9 mouse cellular contexts compared by ENCODE assay signal in genomic region chr4:149886298-149887271, GRCm38 (mm10).
DNase-seq lines count a peak whose midpoint lies in the region; ATAC-seq and TF ChIP-seq lines count a peak whose summit lies in the region.
"Had no signal": no experiment of that assay in that cellular context is flagged by ENCODE, and none has a peak within 500 bp of the region (broad histone marks: within the 10 kb centered on the region; RNA-seq: fewer than 3 reads in every experiment).

No protein-coding gene starts in this region.

- H3K9me3 ChIP-seq in kidney, embryonic 16.5 days (ENCODE audit: low read length) = no peaks in the 10 kb centered on the region

- 0 out of 2 replicates have a peak, but pooled peaks have one; percentile 10 for ATAC-seq in kidney, embryonic 16.5 days (ENCODE audit: low FRiP score, low TSS enrichment)
- ATAC-seq in megakaryocyte-erythroid progenitor cell, adult 5-6 weeks (replicated peaks; ENCODE audit: low FRiP score, low TSS enrichment, poor library complexity, severe bottlenecking) = no peak

- H3K9ac ChIP-seq in kidney, embryonic 16.5 days (replicated peaks; ENCODE audit: low read length) = no peak overlapping the region

- TF ChIP-seq CTCF in cerebellum, adult 2 months (IDR thresholded peaks at IDR 0.05; ENCODE audit: borderline replicate concordance, insufficient read depth, low read depth, low read length) = no peak

- H3K4me1 ChIP-seq in cerebellum, adult 2 months (ENCODE audit: control insufficient read depth, insufficient read depth, low read length) = 0 out of 2 replicates have a peak, but pooled peaks cover 3% of the 10 kb centered on the region
- H3K4me1 ChIP-seq in kidney, embryonic 16.5 days (ENCODE audit: insufficient read depth, low read length) = peaks cover 53% of the 10 kb centered on the region

- peak overlapping the region; percentile 7; the same call in 1 of the 2 replicates for H3K27ac ChIP-seq in cerebellum, adult 2 months (ENCODE audit: insufficient read depth, low read length)
- peak overlapping the region; percentile 25; the same call in 1 of the 2 replicates for H3K27ac ChIP-seq in kidney, embryonic 16.5 days (ENCODE audit: low read length)

- H3K36me3 ChIP-seq in kidney, embryonic 16.5 days (ENCODE audit: insufficient read depth, low read length) = no peaks in the 10 kb centered on the region

- H3K27me3 ChIP-seq in cerebellum, adult 2 months (ENCODE audit: control insufficient read depth, insufficient read depth, low read length) = no peaks in the 10 kb centered on the region
- H3K27me3 ChIP-seq in kidney, embryonic 16.5 days (ENCODE audit: insufficient read depth, low read length) = no peaks in the 10 kb centered on the region

- no peak overlapping the region for H3K4me2 ChIP-seq in kidney, embryonic 16.5 days (replicated peaks; ENCODE audit: low read depth, low read length)

- 65% methylated on average over 18 of the region's 18 CpGs for WGBS in cerebellum, adult 2 months
- WGBS in kidney, embryonic 16.5 days = 33% methylated on average over 18 of the region's 18 CpGs

- H3K4me3 ChIP-seq in cerebellum, adult 2 months (replicated peaks; ENCODE audit: insufficient read depth, low read depth, low read length) = no peak overlapping the region
- H3K4me3 ChIP-seq in kidney, embryonic 16.5 days (ENCODE audit: low read length) = no peak overlapping the region

- no peak for TF ChIP-seq POLR2A in cerebellum, adult 2 months (IDR thresholded peaks at IDR 0.05; ENCODE audit: borderline replicate concordance, insufficient read depth, low read length)

- no peak for DNase-seq in cerebellum, adult 2 months
- DNase-seq in cerebellum, adult 11-12 months = no peak
- DNase-seq in retina, adult 2 months (ENCODE audit: low read depth, low spot score) = peak; percentile 37
- no peak for DNase-seq in retina, embryonic 14.5 days (ENCODE audit: low spot score)
- DNase-seq in telencephalon, adult 2 months (ENCODE audit: low read depth, low spot score) = peak; percentile 28
- no peak for DNase-seq in left cerebral cortex, adult 11 months (ENCODE audit: low spot score)
- DNase-seq: midbrain, embryonic 14.5 days had no signal

Comparison
In these comparisons a context has a peak if more than half of its experiments do, and no peak if none do; other contexts are left out.
1. DNase-seq: peak in retina, adult 2 months (single experiment) and telencephalon, adult 2 months (single experiment); none in cerebellum, adult 2 months (0 of 2), cerebellum, adult 11-12 months (single experiment), retina, embryonic 14.5 days (single experiment) and left cerebral cortex, adult 11 months (single experiment).